Mouse (Mus musculus) ES-E14 (cell line): ENCODE data around the gene Fgd3.

ENCODE experiments used
- CHD2 ChIP-seq: IDR thresholded peaks from 2 replicates; pipeline ENCODE4 v1.6.1; 2014; ENCODE audit warnings: mild to moderate bottlenecking, low read depth, low read length, inconsistent platforms
- ZNF384 ChIP-seq: IDR thresholded peaks from 2 replicates; pipeline ENCODE4 v1.6.1; 2012; ENCODE audit warnings: low read depth, low read length, inconsistent platforms

- TF ChIP-seq CHD2 (no peak), ZNF384 (no peak)
Observed at GRCm38 (mm10) chr13:49345476-49345875, 25.4 kb upstream of the Fgd3 start.
